Mouse (Mus musculus) T-helper 1 cell (primary cell): ENCODE data around the gene Hs2st1.

Experiments
- in situ Hi-C: fragments of 300-600 bp; cut with MboI, MseI; formaldehyde crosslinking; loops from one replicate; pipeline ENCODE4 v1.15.1; 2025; ENCODE audit warnings: high pct_unique_total_duplicates

Gene Hs2st1

DNA sequence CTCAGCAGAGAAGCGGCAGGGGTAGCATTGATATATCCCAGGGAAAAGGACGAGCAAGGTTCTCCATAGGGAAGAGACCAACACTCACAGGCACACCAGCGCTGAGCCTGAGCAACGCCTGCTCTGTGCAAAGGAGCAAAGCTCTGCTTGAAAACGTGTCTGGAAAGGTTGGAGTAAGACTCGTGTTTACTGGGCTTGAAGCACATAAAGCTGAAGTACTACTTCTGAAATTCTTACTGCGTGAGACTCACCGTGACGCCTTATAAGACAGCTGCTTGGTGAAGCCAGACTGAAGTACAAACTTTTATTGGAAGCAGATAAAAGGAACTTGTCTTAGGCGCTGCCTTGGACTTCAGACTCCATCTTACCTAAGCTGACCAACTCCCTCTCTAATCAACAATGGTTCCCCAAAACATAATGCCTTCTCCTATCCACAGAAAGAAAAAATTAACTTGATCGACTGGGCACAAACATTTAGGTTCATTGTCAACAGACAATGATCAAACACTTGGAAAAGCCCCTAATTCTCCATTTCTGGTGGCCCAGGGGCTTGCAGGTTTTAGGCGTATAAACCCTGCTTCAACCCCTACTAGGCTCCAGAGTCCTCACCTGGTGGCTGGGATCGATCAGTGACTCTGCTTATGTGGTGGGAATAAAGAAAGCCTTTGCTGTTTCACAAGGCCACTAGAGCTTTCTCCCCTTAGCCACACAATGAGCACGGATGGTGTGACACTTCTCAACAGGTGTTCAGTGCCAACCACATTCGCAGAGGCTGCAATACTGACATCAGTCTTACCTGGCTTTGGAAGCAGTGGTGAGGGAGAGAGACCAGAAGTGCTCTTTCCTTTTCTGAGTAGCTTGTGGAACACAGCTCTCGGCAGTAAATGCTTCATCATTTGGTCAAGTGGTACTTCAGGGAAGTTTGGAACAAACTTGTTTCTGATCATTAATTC is 56.5 kb downstream of the Hs2st1 start:
- in situ Hi-C loops = no loop called here

DNA sequence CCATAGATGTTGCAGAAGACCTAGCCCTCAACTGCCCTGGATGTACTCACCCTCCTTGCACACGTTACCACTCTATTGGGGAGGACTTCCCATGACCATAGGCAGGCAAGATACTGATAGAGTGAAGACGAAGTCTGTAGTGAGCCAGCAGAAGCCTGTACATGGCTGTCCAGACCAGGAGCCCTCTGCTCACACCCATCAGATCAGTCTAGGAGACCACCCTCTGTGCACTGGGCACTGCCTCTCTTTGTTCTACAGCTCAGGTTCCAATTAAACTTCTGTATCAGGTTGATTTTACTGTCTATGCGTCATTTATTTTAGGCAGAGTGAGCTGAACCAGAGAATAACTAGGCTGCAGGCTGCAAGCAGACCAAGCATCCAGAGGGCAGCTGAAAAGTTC is 59.3 kb downstream of the Hs2st1 start:
- in situ Hi-C loops = no loop called here

DNA sequence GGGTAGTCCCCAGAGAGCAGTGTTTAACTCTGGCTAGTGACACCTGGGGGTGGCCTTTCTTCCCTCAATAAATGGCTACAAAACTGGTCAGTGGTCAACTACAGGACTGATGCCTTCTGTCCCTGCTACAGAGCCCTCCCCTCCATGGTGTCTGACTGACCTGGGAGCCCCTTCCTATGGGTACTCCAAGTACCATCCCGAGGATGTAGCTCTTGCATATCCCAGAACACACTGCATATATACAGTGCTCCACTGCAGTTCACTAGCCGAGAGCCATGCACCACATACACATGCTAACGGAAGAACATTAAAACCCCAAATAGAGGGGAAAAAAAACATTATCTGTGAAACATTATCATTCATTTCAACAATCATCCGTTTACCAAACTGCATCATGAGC is 61.6 kb downstream of the Hs2st1 start:
- in situ Hi-C loops = no loop called here

DNA sequence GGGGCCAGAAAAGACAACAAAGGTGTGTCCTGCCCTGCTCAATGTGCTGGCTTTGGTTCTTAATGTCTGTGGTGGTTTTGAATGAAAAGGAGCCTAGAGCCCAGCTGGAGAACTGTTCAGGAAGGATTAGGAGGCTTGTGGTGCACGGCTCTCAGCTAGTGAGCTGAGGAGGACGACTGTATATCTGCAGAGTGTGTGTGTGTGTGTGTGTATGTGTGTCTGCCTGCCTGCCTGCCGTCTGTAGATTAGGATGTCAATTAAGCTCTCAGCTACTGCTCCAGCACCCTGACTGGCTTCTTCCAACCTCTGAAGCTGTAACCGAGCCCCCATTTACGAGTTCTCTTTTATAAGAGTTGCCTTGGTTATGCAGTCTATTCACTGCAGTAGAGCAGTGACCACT is 62.1 kb downstream of the Hs2st1 start:
- in situ Hi-C loops = no loop called here

DNA sequence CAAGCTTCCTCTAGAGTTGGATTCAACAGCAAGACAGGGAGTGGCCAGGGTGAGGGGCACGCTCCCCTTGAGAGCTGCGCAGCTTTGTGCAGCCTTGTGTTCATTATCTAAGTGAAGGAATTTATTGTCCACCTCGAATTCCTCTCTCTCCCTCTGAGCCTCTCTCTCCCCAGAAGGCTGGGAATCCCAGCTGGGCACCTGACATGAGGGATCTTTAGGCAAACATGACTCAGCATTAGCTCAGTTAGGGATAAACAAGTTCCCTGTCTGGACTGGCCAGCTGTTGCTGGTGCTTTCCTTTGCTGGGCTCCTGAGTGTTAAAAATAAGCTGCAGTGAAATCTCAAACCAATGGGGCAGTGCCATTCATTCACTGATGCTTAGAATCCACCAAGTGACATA is 63.8 kb downstream of the Hs2st1 start:
- in situ Hi-C loops = no loop called here

DNA sequence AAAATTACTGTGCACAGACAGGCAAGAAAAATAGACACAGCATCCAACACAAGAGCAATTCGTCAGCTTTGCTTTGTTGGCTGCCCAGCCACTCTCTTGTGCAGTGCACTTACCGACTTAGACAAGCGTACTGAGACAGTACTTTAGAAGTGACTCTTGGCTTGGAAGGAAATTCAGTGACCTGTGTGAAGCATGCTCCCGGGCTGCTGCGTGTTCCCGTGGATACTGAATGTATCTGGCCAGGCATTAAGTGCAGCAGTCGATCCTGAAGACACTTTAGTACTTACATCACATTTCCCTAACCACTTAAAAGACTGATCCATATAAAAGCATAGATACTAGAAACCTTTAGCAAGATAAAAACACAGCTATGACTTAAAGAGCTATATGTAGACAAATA is 68.1 kb downstream of the Hs2st1 start:
- in situ Hi-C loops = no loop called here

DNA sequence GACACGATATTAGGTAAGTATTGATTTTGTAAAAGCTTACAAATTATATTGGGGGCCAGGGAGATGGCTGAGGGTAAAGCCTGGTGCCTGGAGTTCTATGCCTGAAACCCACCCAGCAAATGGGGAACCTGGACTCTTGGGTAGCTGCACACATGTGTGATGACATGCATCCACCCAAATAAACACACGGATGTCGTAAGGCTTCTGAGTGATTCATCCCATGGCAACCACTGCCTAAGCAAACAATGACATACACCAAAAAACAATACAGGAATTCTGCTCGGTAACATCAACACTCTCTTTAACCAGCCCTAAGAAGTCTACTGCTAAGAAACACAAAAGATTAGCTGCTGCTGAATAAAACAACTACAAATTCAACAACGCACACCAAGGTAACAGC is 73.2 kb downstream of the Hs2st1 start:
- in situ Hi-C loops = no loop called here

DNA sequence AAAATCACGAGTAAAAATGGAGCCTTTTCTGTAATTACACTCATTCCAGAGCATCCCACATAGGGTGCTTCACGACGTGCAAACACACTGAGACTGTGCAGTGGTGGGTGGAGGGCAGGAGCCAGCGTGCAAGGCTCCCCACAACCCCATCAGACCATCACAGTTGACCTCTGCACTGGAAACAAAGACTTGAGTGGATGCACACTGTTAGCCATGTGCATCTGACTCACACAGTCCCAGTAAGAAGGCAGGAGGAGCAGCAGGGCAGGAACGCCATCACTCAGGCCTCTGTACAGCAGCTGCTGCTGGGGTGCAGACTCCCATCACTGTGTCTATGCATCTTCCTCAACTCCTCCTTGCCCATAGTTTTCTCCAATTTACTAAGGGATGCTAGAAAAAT is 75.1 kb downstream of the Hs2st1 start:
- in situ Hi-C loops = no loop called here

DNA sequence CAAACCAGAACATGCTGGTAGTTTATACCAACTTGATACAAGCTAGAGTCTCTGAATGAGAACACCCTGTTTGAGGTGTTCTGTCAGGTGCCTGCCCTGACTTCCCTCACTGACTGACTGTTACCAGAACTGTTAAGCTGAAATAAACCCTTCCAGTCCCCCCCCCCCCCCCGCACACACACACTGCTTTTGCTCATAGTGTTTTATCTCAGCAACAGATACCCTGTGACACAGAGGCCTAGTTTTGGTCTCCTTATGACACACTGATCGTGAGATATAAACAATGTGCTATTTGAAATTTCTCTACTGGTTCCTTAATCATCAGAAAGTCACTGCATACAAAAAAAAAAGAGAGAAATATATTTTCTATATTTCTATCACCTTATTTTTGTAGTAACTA is 81.2 kb downstream of the Hs2st1 start:
- in situ Hi-C loops = no loop called here

DNA sequence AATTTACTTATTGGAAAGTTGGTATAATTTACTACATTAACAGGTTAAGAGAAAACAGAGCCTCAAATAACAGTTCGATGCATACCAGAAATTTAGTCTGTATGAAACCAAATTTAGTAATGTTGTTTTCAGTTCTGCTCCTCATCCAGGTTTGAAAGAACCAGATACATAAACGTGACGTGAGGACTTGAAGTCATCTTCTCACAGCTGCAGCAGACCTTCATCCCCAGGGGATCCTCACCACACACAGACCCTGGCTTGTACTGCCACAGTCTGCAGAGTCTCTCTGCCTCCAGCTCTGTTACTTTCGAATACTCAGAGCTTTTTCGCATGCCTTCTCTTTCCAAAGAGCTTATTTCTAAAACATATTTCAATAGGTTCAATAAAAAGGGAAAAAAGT is 89.4 kb downstream of the Hs2st1 start:
- in situ Hi-C loops = no loop called here

DNA sequence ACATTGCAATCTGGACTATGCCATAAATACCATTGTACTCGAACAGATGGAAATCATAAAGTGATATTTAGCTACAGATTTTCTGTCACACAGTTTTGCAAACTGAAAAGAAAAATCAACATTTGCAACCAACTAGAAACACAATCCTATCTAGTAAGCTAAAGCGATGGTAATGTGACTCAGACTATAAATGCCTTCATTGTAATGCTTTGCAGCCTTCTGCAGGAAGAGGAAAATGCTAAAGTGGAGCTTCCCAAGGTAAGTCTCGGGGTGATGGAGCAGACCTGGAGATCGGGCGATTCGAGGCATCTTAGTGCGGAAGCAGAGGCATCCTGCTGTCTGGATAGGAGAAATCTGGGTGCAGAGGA is 91.6 kb downstream of the Hs2st1 start:
- in situ Hi-C loops = no loop called here

DNA sequence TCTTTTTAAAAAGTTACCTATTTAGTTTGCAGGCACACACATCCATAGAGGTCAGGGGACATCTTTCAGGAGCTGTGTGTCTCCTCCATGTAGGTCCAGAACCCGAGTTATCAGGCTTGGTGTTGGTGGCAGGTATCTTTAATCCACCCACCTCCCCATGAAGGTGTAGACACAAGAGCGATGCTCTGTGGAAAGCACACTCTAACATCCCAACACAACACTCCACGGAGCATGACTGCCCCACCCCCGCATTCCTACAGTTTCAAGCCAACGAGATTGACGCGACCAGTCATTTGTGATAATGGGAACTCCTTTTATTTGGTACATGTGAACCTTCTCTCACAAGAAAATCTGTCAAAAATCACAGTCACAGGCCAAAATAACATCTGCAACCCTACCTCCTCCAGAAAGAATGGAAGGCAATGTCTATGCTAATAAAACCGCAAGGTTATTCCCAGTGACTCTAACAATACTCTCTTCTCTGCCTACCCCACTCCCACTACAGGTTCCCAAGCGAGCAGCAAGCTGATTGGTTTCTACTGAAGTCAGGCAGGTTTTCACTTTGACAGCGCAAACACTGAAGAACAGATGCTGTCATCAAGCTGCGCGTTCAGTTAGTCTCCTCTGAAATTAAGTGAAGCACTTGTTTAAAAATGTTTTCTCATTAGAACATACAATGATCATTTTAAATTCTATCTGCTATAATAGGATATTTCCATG is 92.1 kb downstream of the Hs2st1 start:
- in situ Hi-C loops = no loop called here

DNA sequence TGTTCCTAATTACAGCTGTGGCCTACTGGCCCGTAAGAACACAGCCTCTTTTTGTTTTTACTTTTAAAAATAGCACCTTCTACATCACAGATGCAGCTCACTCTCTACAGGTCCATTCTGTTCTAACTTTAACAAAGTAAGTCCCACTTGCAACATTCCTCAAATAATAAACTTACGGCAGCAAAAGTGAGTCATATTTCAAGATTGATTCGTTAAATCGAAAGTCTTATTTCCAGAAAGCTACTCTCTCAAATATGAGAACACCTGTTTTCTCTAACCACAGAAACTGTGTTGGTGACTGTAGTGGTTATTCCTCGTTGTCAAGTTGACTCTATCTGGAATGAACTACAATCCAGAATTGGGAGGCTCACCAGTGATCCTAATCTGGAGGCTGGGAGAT is 94.1 kb downstream of the Hs2st1 start:
- in situ Hi-C loops = no loop called here

DNA sequence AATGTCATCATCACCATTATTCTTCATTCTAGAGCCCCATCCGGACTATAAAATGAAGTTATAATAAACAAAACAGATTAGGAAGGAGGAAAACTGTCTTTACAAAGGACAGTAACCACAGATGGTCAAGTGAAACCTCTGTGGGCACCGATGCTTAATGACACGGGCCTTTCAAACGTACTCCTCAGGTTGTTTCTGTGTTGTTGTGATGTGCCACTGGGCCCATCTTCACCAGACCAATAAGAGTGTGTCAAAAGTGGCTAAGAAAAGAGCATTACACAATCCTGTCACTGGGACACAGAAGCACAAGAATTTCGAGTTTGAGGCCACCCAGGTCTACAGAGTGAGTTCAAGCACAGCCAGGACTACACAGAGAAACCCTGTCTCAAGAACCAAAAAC is 95.3 kb downstream of the Hs2st1 start:
- in situ Hi-C loops = no loop called here

DNA sequence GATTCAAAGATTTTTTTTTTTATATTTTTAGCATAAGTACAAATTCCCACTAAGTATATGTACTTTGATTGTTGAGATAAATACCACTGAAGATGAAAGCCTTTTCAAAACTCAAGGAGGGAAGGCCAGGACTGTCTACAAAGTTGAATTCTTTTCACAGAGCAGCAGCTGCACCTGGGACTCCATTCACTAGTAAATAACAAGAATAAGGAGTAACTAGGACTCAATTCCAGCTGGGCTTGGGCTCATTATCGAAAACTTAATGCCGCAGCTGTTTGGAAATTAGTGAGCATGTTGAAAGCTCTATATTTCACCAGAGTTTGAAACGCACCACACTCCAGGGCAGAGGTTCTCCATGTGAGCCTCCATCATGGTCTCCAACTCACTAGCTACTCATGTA is 98.0 kb downstream of the Hs2st1 start:
- in situ Hi-C loops = no loop called here

DNA sequence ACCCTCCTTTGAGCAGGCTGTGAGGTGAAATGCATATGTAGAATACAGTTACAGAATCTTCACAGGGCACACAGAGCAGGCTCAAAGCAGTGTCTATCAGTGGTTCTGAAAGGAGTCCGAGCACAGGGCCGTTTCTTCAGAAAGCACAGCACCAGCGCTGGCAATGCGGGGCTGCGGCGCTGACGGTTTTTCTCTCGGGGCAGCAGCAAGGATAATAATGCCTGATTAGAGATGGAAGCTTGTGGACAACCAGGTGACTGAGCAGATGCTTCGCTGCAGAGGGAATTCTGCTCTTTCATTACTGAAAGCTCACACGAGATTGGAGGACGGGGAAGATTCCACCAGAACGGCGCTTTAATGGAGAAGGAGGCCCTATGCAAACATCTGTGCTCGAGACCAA is 99.1 kb downstream of the Hs2st1 start:
- in situ Hi-C loops = no loop called here

DNA sequence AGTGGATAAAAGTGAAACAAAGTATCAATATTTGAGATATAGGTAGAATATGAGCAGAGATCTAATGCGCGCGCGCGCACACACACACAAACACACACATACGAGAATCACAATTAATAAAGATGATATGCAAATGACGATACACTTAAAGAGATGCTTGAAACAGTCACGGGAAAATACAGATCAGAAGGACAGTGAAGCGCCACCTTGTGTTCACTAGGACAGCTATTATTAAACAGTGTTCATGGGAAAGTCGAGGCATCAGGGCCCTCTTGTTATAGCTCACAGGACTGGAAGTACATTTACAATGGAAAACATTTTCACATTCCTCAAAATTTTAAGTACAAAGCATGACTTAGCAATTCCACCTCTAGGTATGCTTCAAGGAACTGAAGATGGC is 102.5 kb downstream of the Hs2st1 start:
- in situ Hi-C loops = no loop called here

DNA sequence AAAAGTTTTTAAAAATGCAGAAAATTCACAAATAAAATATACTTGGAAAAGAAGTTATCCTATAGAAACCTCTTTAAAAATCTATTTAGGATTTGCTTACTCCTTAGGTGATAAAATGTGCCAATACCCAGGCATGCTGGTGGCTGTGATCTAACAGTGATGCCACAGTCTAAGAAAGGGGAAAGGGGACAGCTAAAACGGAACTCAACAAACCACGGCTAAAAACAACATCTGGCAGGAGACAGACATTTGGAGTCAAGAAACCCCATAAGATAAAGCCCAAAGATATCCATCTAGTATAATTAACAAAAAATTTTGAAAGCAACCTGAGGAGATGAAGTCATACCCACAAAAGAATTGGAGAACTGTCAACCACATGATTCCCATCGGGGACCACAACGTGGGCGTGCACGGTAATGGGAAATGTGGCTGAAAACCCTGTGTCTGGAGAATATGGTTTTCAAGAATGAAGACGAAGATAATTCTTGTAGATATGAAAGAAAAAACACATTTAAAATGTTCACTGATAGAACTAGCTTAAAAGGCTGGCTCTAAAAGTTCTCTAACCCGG is 103.8 kb downstream of the Hs2st1 start:
- in situ Hi-C loops = no loop called here

DNA sequence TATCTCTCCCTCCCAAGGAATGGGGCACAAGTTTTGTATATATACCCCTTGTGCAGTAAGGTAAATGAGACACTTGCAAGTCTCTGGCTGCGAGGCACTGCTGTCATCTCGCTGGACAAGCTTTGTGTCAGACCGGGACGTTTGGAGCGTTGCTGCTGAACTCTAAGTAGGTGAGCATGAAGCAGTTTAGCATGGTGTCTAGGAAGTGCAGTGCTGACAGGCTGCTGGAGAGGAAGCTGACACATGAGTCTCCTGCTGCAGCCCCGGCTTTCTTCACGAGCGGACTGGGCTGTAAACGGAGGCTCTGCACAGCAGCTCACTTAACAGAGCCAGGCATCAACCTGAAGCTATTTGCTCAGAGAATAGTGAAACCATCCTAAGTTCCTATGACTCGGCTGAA is 107.3 kb downstream of the Hs2st1 start:
- in situ Hi-C loops = no loop called here

DNA sequence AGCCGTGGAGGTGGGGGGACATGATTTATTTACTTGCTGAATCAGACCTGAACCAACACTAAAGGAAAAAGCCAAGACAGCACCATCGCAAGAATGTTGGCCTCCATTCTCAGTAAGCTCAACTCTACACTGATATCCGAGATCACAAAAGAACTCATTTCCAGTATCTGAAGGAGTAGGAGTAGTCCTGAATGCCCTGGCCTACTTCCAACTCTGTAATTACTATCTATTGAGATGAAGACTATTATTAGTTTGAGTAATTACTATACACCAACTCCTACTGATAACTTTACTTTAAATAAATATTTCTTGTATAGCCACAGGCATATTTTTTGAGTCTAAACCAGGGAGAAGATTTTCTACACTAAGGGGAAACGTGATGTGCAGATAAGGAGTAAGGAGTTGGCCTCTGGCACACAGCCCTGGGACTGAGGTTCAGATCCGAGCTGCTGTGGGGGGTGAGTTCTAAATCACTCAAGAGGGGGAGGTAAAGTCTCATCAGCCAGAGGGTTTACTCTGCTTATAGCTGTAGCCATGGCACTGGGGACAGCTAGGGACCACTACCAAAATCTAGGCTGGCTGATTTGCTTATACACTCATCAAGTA is 109.7 kb downstream of the Hs2st1 start:
- in situ Hi-C loops = no loop called here

DNA sequence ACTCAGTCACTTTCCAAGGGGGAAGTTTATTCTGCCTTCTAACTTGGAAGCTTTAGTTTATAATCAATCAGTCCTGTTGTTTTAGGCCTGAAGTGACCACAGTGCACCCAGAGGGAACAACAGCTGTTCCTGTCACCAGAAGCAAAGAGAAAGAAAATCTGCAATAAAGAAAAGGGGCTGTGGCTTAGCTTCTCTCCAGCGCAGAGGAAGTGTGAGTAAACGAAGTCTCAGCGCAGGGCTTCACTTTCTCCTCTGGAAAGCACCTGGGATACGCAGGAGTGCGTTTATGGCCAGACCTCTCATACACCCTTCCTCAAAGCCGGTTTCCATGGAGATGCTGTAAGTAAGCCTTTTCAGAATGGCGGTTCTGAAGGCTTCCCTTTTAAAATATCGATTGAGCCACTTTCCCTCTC is 110.7 kb downstream of the Hs2st1 start:
- in situ Hi-C loops = loop anchor here (5.0 to 10.0 kb wide), 2 partner anchors 158 to 256 kb away; no protein-coding TSS in a partner anchor
